Mouse (Mus musculus): Measurements from ENCODE around the gene Dohh.
A peak's percentile ranks its signal among the peaks of the same experiment; 100 is the strongest.

Gene Dohh

GRCm38 (mm10) chr10:81403511-81403910 lies 19.3 kb downstream of the Dohh start:
- DNase-seq (ENCODE audit: low read depth, low spot score), result no peak

GRCm38 (mm10) chr10:81404082-81404481 lies 19.9 kb downstream of the Dohh start:
- DNase-seq (ENCODE audit: low read depth, low spot score), result no peak

- DNase-seq (ENCODE audit: low read depth, low spot score), result no peak
These were observed 20.5 kb downstream of the Dohh start for GRCm38 (mm10) chr10:81404720-81405119.

GRCm38 (mm10) chr10:81405588-81406201 lies 21.5 kb downstream of the Dohh start:
- peak; percentile 82 for DNase-seq (ENCODE audit: low read depth, low spot score)

- DNase-seq (ENCODE audit: low read depth, low spot score), result no peak
These were observed 22.5 kb downstream of the Dohh start for GRCm38 (mm10) chr10:81406504-81407440.

GRCm38 (mm10) chr10:81407539-81408423 lies 23.6 kb downstream of the Dohh start:
- peak; percentile 97 for DNase-seq (ENCODE audit: low read depth, low spot score)

- no peak for DNase-seq (ENCODE audit: low read depth, low spot score)
These were observed 24.1 kb downstream of the Dohh start for GRCm38 (mm10) chr10:81408424-81408729.

GRCm38 (mm10) chr10:81408871-81409291 lies 24.7 kb downstream of the Dohh start:
- DNase-seq (ENCODE audit: low read depth, low spot score), result peak; percentile 83

- no peak for DNase-seq (ENCODE audit: low read depth, low spot score)
These were observed 25.1 kb downstream of the Dohh start for GRCm38 (mm10) chr10:81409330-81409729.

GRCm38 (mm10) chr10:81410350-81410749 lies 26.1 kb downstream of the Dohh start:
- DNase-seq (ENCODE audit: low read depth, low spot score), result no peak

- DNase-seq (ENCODE audit: low read depth, low spot score), result no peak
These were observed 26.8 kb downstream of the Dohh start for GRCm38 (mm10) chr10:81410981-81411380.

GRCm38 (mm10) chr10:81411471-81412400 lies 27.5 kb downstream of the Dohh start:
- peak; percentile 93 for DNase-seq (ENCODE audit: low read depth, low spot score)

- DNase-seq (ENCODE audit: low read depth, low spot score), result peak; percentile 65
These were observed 28.5 kb downstream of the Dohh start for GRCm38 (mm10) chr10:81412586-81413309.

GRCm38 (mm10) chr10:81413310-81414261 lies 29.4 kb downstream of the Dohh start:
- peak; percentile 85 for DNase-seq (ENCODE audit: low read depth, low spot score)

GRCm38 (mm10) chr10:81414682-81415081 lies 30.5 kb downstream of the Dohh start:
- DNase-seq (ENCODE audit: low read depth, low spot score), result peak; percentile 84

GRCm38 (mm10) chr10:81415146-81415545 lies 30.9 kb downstream of the Dohh start:
- DNase-seq (ENCODE audit: low read depth, low spot score), result no peak

GRCm38 (mm10) chr10:81415549-81416310 lies 31.5 kb downstream of the Dohh start:
- peak; percentile 74 for DNase-seq (ENCODE audit: low read depth, low spot score)

- DNase-seq (ENCODE audit: low read depth, low spot score), result peak; percentile 97
These were observed 32.5 kb downstream of the Dohh start for GRCm38 (mm10) chr10:81416581-81417226.
